Mouse (Mus musculus): ENCODE results near the gene Zfp759.

GRCm38 (mm10) chr13:67097876-67098275 is 23.6 kb upstream of the Zfp759 start, which contains the start of gene Zfp708:
- TF ChIP-seq POLR2A (IDR thresholded peaks at IDR 0.05; ENCODE audit: borderline replicate concordance, extremely low read depth, low read depth, low read length): no peak
- TF ChIP-seq CTCF (IDR thresholded peaks at IDR 0.05; ENCODE audit: insufficient read depth, low read length): no peak

Data from lung, adult 2 months (tissue).